Mouse (Mus musculus) bone marrow macrophage, adult 2 months (primary cell): ENCODE measurements around the gene Psmb8.

Experiments
- CTCF ChIP-seq: IDR thresholded peaks from 2 replicates; pipeline ENCODE4 v1.5.1; 2012; ENCODE audit warnings: low read depth, mild to moderate bottlenecking, low read length, moderate library complexity
- POLR2A ChIP-seq: IDR thresholded peaks from 2 replicates; pipeline ENCODE4 v1.6.1; 2012; ENCODE audit warnings: mild to moderate bottlenecking, low read depth, low read length, borderline replicate concordance

DNA sequence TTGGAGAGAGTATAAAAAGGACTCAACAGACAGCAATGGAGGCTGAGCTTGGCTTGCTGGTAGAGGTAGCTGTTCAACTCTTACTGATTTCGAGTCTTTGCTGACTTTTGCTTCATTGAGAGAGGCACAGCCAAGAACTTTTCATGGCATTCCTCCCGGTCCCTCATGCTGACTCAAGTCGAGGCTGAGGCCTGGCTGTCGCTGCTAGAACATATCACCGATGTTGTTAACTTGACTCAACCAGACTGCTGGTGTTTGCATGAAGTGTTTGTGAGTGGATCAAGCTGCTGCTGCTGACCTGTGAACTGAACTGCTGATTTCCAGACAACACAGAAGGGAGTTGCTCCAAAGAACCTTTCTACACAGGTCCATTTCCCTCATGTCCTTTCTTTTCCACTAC lies 39.2 kb downstream of the Psmb8 start:
- TF ChIP-seq CTCF (no peak), POLR2A (no peak)
